Mouse (Mus musculus): Measurements from ENCODE around the gene Tmem87b. TPM values are rescaled to one million over a fixed set of nuclear protein-coding genes. Genes with fewer than 3 reads are reported as not detected.

The Tmem87b gene
- polyA plus RNA-seq, 1 experiment from 2014 or later, result 27.9 TPM

GRCm38 (mm10) chr2:128805341-128805740 lies 12.6 kb upstream of the Tmem87b start:
- no peak for ATAC-seq (ENCODE audit: insufficient number of reproducible peaks, insufficient read depth, low FRiP score, low read depth)
- WGBS, result 51% methylated on average over 4 of the region's 4 CpGs
- Histone ChIP-seq H3K4me3 (ENCODE audit: control insufficient read depth in 1 of 2, insufficient read depth in 1 of 2, low read depth in 1 of 2, low read length in 2 of 2) (no peak overlapping the region), H3K27me3 (ENCODE audit: control insufficient read depth, insufficient read depth, low read length) (no peaks in the 10 kb centered on the region), H3K9me3 (ENCODE audit: control insufficient read depth, low read length) (no peaks in the 10 kb centered on the region), H3K9ac (ENCODE audit: low read length) (no peak overlapping the region), H3K4me2 (ENCODE audit: low read length) (no peak overlapping the region), H3K36me3 (ENCODE audit: control insufficient read depth, insufficient read depth, low read length) (peaks cover 21% of the 10 kb centered on the region), H3K27ac (replicated peaks in 1 of 2; ENCODE audit: control insufficient read depth in 1 of 2, insufficient read depth in 1 of 2, low read depth in 2 of 2, low read length in 2 of 2) (no peak overlapping the region), H3K4me1 (ENCODE audit: control insufficient read depth in 2 of 2, insufficient read depth in 2 of 2, low read length in 2 of 2) (no peaks in the 10 kb centered on the region)

- Histone ChIP-seq H3K9ac (ENCODE audit: low read length) (no peak overlapping the region), H3K27me3 (ENCODE audit: control insufficient read depth, insufficient read depth, low read length) (no peaks in the 10 kb centered on the region), H3K27ac (replicated peaks in 1 of 2; ENCODE audit: control insufficient read depth in 1 of 2, insufficient read depth in 1 of 2, low read depth in 2 of 2, low read length in 2 of 2) (no peak overlapping the region), H3K4me2 (ENCODE audit: low read length) (no peak overlapping the region), H3K9me3 (ENCODE audit: control insufficient read depth, low read length) (no peaks in the 10 kb centered on the region), H3K36me3 (ENCODE audit: control insufficient read depth, insufficient read depth, low read length) (peaks cover 14% of the 10 kb centered on the region), H3K4me1 (ENCODE audit: control insufficient read depth in 2 of 2, insufficient read depth in 2 of 2, low read length in 2 of 2) (no peaks in the 10 kb centered on the region), H3K4me3 (ENCODE audit: control insufficient read depth in 1 of 2, insufficient read depth in 1 of 2, low read depth in 1 of 2, low read length in 2 of 2) (no peak overlapping the region)
- ATAC-seq (ENCODE audit: insufficient number of reproducible peaks, insufficient read depth, low FRiP score, low read depth), result no peak
- WGBS, result 34% methylated on average over 8 of the region's 8 CpGs
Observed at GRCm38 (mm10) chr2:128806561-128806960, 11.4 kb upstream of the Tmem87b start.

- ATAC-seq (ENCODE audit: insufficient number of reproducible peaks, insufficient read depth, low FRiP score, low read depth), result no peak
- Histone ChIP-seq H3K4me1 (ENCODE audit: control insufficient read depth in 2 of 2, insufficient read depth in 2 of 2, low read length in 2 of 2) (peaks cover 3% of the 10 kb centered on the region in 2 experiments; a peak in 2 of 4 replicates), H3K9me3 (ENCODE audit: control insufficient read depth, low read length) (no peaks in the 10 kb centered on the region), H3K27ac (replicated peaks in 1 of 2; ENCODE audit: control insufficient read depth in 1 of 2, insufficient read depth in 1 of 2, low read depth in 2 of 2, low read length in 2 of 2) (no peak overlapping the region), H3K9ac (ENCODE audit: low read length) (no peak overlapping the region), H3K4me3 (ENCODE audit: control insufficient read depth in 1 of 2, insufficient read depth in 1 of 2, low read depth in 1 of 2, low read length in 2 of 2) (no peak overlapping the region), H3K4me2 (ENCODE audit: low read length) (no peak overlapping the region), H3K36me3 (ENCODE audit: control insufficient read depth, insufficient read depth, low read length) (no peaks in the 10 kb centered on the region), H3K27me3 (ENCODE audit: control insufficient read depth, insufficient read depth, low read length) (no peaks in the 10 kb centered on the region)
- WGBS, result 40% methylated on average over 2 of the region's 2 CpGs
Observed at GRCm38 (mm10) chr2:128812761-128813160, 5.2 kb upstream of the Tmem87b start.

- 67% methylated on average over 1 of the region's 1 CpGs for WGBS
- Histone ChIP-seq H3K4me1 (ENCODE audit: control insufficient read depth in 2 of 2, insufficient read depth in 2 of 2, low read length in 2 of 2) (peaks cover 3 to 11% of the 10 kb centered on the region in 2 experiments; a peak in 3 of 4 replicates), H3K27ac (replicated peaks in 1 of 2; ENCODE audit: control insufficient read depth in 1 of 2, insufficient read depth in 1 of 2, low read depth in 2 of 2, low read length in 2 of 2) (no peak overlapping the region), H3K4me2 (ENCODE audit: low read length) (no peak overlapping the region), H3K27me3 (ENCODE audit: control insufficient read depth, insufficient read depth, low read length) (no peaks in the 10 kb centered on the region), H3K4me3 (ENCODE audit: control insufficient read depth in 1 of 2, insufficient read depth in 1 of 2, low read depth in 1 of 2, low read length in 2 of 2) (no peak overlapping the region), H3K9ac (ENCODE audit: low read length) (no peak overlapping the region), H3K9me3 (ENCODE audit: control insufficient read depth, low read length) (no peaks in the 10 kb centered on the region), H3K36me3 (ENCODE audit: control insufficient read depth, insufficient read depth, low read length) (no peaks in the 10 kb centered on the region)
- ATAC-seq (ENCODE audit: insufficient number of reproducible peaks, insufficient read depth, low FRiP score, low read depth), result no peak
Observed at GRCm38 (mm10) chr2:128816311-128816710, 1.6 kb upstream of the Tmem87b start.

GRCm38 (mm10) chr2:128816916-128817315 lies 1.0 kb upstream of the Tmem87b start:
- peak overlapping the region in 1 of 2 experiments; percentile 76; a peak in 2 of 4 replicates for H3K4me3 ChIP-seq (ENCODE audit: control insufficient read depth in 1 of 2, insufficient read depth in 1 of 2, low read depth in 1 of 2, low read length in 2 of 2)
- H3K9ac ChIP-seq (ENCODE audit: low read length), result peak overlapping the region; percentile 4; the same call in 1 of the 2 replicates
- peaks cover 3 to 11% of the 10 kb centered on the region in 2 experiments; a peak in 3 of 4 replicates for H3K4me1 ChIP-seq (ENCODE audit: control insufficient read depth in 2 of 2, insufficient read depth in 2 of 2, low read length in 2 of 2)
- no peaks in the 10 kb centered on the region for H3K9me3 ChIP-seq (ENCODE audit: control insufficient read depth, low read length)
- H3K36me3 ChIP-seq (ENCODE audit: control insufficient read depth, insufficient read depth, low read length), result no peaks in the 10 kb centered on the region
- no peaks in the 10 kb centered on the region for H3K27me3 ChIP-seq (ENCODE audit: control insufficient read depth, insufficient read depth, low read length)
- 45% methylated on average over 6 of the region's 6 CpGs for WGBS
- H3K27ac ChIP-seq (replicated peaks in 1 of 2; ENCODE audit: control insufficient read depth in 1 of 2, insufficient read depth in 1 of 2, low read depth in 2 of 2, low read length in 2 of 2), result peak overlapping the region in 1 of 2 experiments; percentile 90; a peak in 2 of 4 replicates
- peak overlapping the region; percentile 82 for H3K4me2 ChIP-seq (ENCODE audit: low read length)
- no peak for ATAC-seq (ENCODE audit: insufficient number of reproducible peaks, insufficient read depth, low FRiP score, low read depth)

GRCm38 (mm10) chr2:128817387-128817785 lies 532 bp upstream of the Tmem87b start:
- no peak; the same call in 1 of the 2 replicates for ATAC-seq (ENCODE audit: insufficient number of reproducible peaks, insufficient read depth, low FRiP score, low read depth)
- H3K36me3 ChIP-seq (ENCODE audit: control insufficient read depth, insufficient read depth, low read length), result no peaks in the 10 kb centered on the region
- H3K9ac ChIP-seq (ENCODE audit: low read length), result peak overlapping the region; percentile 72
- peaks cover 3 to 11% of the 10 kb centered on the region in 2 experiments; a peak in 3 of 4 replicates for H3K4me1 ChIP-seq (ENCODE audit: control insufficient read depth in 2 of 2, insufficient read depth in 2 of 2, low read length in 2 of 2)
- peak overlapping the region; percentile 51 to 76 for H3K4me3 ChIP-seq (ENCODE audit: control insufficient read depth in 1 of 2, insufficient read depth in 1 of 2, low read depth in 1 of 2, low read length in 2 of 2)
- peak overlapping the region; percentile 82 for H3K4me2 ChIP-seq (ENCODE audit: low read length)
- 0% methylated on average over 7 of the region's 7 CpGs for WGBS
- H3K27ac ChIP-seq (replicated peaks in 1 of 2; ENCODE audit: control insufficient read depth in 1 of 2, insufficient read depth in 1 of 2, low read depth in 2 of 2, low read length in 2 of 2), result peak overlapping the region; percentile 80 to 90
- no peaks in the 10 kb centered on the region for H3K9me3 ChIP-seq (ENCODE audit: control insufficient read depth, low read length)
- H3K27me3 ChIP-seq (ENCODE audit: control insufficient read depth, insufficient read depth, low read length), result no peaks in the 10 kb centered on the region

- H3K4me2 ChIP-seq (ENCODE audit: low read length), result peak overlapping the region; percentile 80
- ATAC-seq (ENCODE audit: insufficient number of reproducible peaks, insufficient read depth, low FRiP score, low read depth), result no peak
- H3K9ac ChIP-seq (ENCODE audit: low read length), result peak overlapping the region; percentile 79
- H3K4me1 ChIP-seq (ENCODE audit: control insufficient read depth in 2 of 2, insufficient read depth in 2 of 2, low read length in 2 of 2), result peaks cover 3 to 11% of the 10 kb centered on the region in 2 experiments; a peak in 3 of 4 replicates
- peak overlapping the region; percentile 86 to 92 for H3K27ac ChIP-seq (replicated peaks in 1 of 2; ENCODE audit: control insufficient read depth in 1 of 2, insufficient read depth in 1 of 2, low read depth in 2 of 2, low read length in 2 of 2)
- H3K36me3 ChIP-seq (ENCODE audit: control insufficient read depth, insufficient read depth, low read length), result 0 out of 2 replicates have a peak, but pooled peaks cover 3% of the 10 kb centered on the region
- 17% methylated on average over 14 of the region's 14 CpGs for WGBS
- H3K9me3 ChIP-seq (ENCODE audit: control insufficient read depth, low read length), result no peaks in the 10 kb centered on the region
- H3K4me3 ChIP-seq (ENCODE audit: control insufficient read depth in 1 of 2, insufficient read depth in 1 of 2, low read depth in 1 of 2, low read length in 2 of 2), result peak overlapping the region; percentile 76 to 87
- H3K27me3 ChIP-seq (ENCODE audit: control insufficient read depth, insufficient read depth, low read length), result no peaks in the 10 kb centered on the region
Observed at GRCm38 (mm10) chr2:128818956-128819643, 1.2 kb downstream of the Tmem87b start.

All from heart, embryonic 14.5 days (tissue).